Mouse (Mus musculus): ENCODE measurements around the gene Arrdc2. TPM values are rescaled to one million over a fixed set of nuclear protein-coding genes. Genes with fewer than 3 reads are reported as not detected.

The Arrdc2 gene
- polyA plus RNA-seq, 1 experiment from 2014 or later, result 7.2 TPM

- Histone ChIP-seq H3K4me1 (replicated peaks; ENCODE audit: control insufficient read depth, insufficient read depth, low read length) (no peaks in the 10 kb centered on the region), H3K4me2 (replicated peaks) (no peak overlapping the region), H3K27me3 (ENCODE audit: control insufficient read depth, insufficient read depth, low read length) (peaks cover 27% of the 10 kb centered on the region), H3K27ac (no peak overlapping the region), H3K36me3 (replicated peaks; ENCODE audit: control insufficient read depth, insufficient read depth) (no peaks in the 10 kb centered on the region), H3K9ac (no peak overlapping the region), H3K9me3 (ENCODE audit: control insufficient read depth, low read length) (no peaks in the 10 kb centered on the region), H3K4me3 (replicated peaks; ENCODE audit: low read length) (no peak overlapping the region)
- WGBS, result 57% methylated on average over 1 of the region's 1 CpGs
- no peak for ATAC-seq (ENCODE audit: low FRiP score)
- no peak for DNase-seq (ENCODE audit: low spot score)
These were observed 32.2 kb downstream of the Arrdc2 start for GRCm38 (mm10) chr8:70807304-70807703.

GRCm38 (mm10) chr8:70806541-70806940, 33.0 kb downstream of the Arrdc2 start:
- Histone ChIP-seq H3K4me2 (replicated peaks) (no peak overlapping the region), H3K9me3 (ENCODE audit: control insufficient read depth, low read length) (no peaks in the 10 kb centered on the region), H3K36me3 (replicated peaks; ENCODE audit: control insufficient read depth, insufficient read depth) (no peaks in the 10 kb centered on the region), H3K4me3 (replicated peaks; ENCODE audit: low read length) (no peak overlapping the region), H3K27me3 (ENCODE audit: control insufficient read depth, insufficient read depth, low read length) (peaks cover 31% of the 10 kb centered on the region), H3K4me1 (replicated peaks; ENCODE audit: control insufficient read depth, insufficient read depth, low read length) (no peaks in the 10 kb centered on the region), H3K9ac (no peak overlapping the region), H3K27ac (no peak overlapping the region)
- ATAC-seq (ENCODE audit: low FRiP score) (no peak), DNase-seq (ENCODE audit: low spot score) (no peak)
- WGBS, result 79% methylated on average over 4 of the region's 4 CpGs

DNA sequence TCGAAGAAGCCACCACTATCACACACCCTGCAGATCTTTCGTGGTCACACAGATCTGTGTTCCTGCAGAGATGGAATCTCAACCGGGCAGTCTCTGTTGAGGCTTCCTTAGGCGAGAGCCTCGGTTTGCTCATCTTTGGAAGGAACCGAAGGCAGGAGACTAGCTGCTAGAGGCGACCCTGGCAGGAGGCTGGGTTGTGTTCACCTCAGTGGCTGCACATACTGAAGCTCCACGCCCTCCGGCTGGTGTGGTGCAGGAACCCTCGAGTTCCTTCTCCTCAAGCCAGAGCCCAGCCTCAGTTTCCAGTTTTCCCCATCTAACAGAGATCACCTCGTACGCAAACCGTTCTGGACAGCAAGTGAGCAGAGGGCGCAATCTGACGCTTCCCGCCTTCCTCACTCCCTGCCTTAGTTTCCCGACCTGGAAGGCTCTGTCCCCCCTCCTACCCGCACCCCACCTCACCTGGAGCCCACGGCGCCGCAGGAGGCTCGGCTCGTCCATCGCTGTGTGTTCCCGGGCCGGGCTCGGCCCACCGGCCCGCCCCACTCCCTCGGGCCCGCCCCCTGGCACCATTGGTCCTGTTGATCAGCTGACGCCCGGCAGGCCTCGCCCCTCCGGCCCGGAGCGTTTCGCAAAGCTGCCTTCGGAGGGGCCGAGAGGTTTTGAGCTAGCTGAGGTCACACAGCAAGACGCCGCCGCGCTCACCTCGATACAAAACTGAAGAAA, 34.9 kb downstream of the Arrdc2 start, which contains the start of gene Mast3:
TSS of gene Mast3 (minus strand) at position 574 of the 726 bp plus-strand sequence.
- no peak within 1 kb of the TSS for H3K27ac ChIP-seq
- peak within 1 kb of the TSS; percentile 42 for H3K4me3 ChIP-seq (replicated peaks; ENCODE audit: low read length)
- no peaks in the 10 kb centered on the region for H3K4me1 ChIP-seq (replicated peaks; ENCODE audit: control insufficient read depth, insufficient read depth, low read length)
- H3K27me3 ChIP-seq (ENCODE audit: control insufficient read depth, insufficient read depth, low read length), result peaks cover 36% of the 10 kb centered on the region
- WGBS, result 1% methylated on average over 45 of the region's 45 CpGs
- H3K9me3 ChIP-seq (ENCODE audit: control insufficient read depth, low read length), result no peaks in the 10 kb centered on the region
- peak within 1 kb of the TSS; percentile 29 for H3K9ac ChIP-seq
- peak within 1 kb of the TSS; percentile 66 for H3K4me2 ChIP-seq (replicated peaks)
- H3K36me3 ChIP-seq (replicated peaks; ENCODE audit: control insufficient read depth, insufficient read depth), result no peaks in the 10 kb centered on the region
- peak; percentile 67 for DNase-seq (ENCODE audit: low spot score)
- peak; percentile 81 for ATAC-seq (ENCODE audit: low FRiP score)

- Histone ChIP-seq H3K4me3 (replicated peaks; ENCODE audit: low read length) (peak overlapping the region; percentile 42), H3K9ac (peak overlapping the region; percentile 18; the same call in 1 of the 2 replicates), H3K27ac (no peak overlapping the region), H3K9me3 (ENCODE audit: control insufficient read depth, low read length) (no peaks in the 10 kb centered on the region), H3K36me3 (replicated peaks; ENCODE audit: control insufficient read depth, insufficient read depth) (no peaks in the 10 kb centered on the region), H3K27me3 (ENCODE audit: control insufficient read depth, insufficient read depth, low read length) (peaks cover 43% of the 10 kb centered on the region), H3K4me1 (replicated peaks; ENCODE audit: control insufficient read depth, insufficient read depth, low read length) (no peaks in the 10 kb centered on the region), H3K4me2 (replicated peaks) (peak overlapping the region; percentile 66)
- DNase-seq (ENCODE audit: low spot score) (no peak), ATAC-seq (ENCODE audit: low FRiP score) (no peak)
- 2% methylated on average over 38 of the region's 47 CpGs for WGBS
These were observed 35.6 kb downstream of the Arrdc2 start for GRCm38 (mm10) chr8:70803761-70804480.

GRCm38 (mm10) chr8:70802786-70803510, 36.6 kb downstream of the Arrdc2 start:
- WGBS, result 73% methylated on average over 11 of the region's 11 CpGs
- H3K27ac ChIP-seq, result no peak overlapping the region
- no peak overlapping the region for H3K4me3 ChIP-seq (replicated peaks; ENCODE audit: low read length)
- H3K27me3 ChIP-seq (ENCODE audit: control insufficient read depth, insufficient read depth, low read length), result peaks cover 53% of the 10 kb centered on the region
- H3K9me3 ChIP-seq (ENCODE audit: control insufficient read depth, low read length), result no peaks in the 10 kb centered on the region
- ATAC-seq (ENCODE audit: low FRiP score), result no peak
- 0 out of 2 replicates have a peak, but pooled peaks cover 8% of the 10 kb centered on the region for H3K4me1 ChIP-seq (replicated peaks; ENCODE audit: control insufficient read depth, insufficient read depth, low read length)
- no peak for DNase-seq (ENCODE audit: low spot score)
- no peak overlapping the region for H3K9ac ChIP-seq
- H3K4me2 ChIP-seq (replicated peaks), result no peak overlapping the region
- H3K36me3 ChIP-seq (replicated peaks; ENCODE audit: control insufficient read depth, insufficient read depth), result no peaks in the 10 kb centered on the region

DNA sequence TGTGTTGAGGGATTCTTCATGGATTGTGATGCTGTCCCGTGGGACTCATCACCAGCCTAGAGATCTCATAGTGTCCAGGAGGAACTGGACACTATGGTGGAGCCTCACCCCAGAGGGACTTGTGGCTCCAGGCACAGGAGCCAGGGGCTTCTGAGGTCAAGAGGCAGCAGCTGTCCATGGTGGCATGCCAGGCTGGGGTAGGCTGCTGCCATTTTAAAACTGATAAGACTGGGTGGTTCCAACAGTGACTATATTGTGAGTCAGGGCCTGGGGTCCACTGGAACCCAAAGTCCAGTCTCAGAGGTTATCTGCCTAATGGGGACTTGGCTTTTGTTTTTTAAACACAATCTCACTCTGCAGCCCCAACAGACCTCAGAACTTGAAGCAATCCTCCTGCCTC, 37.7 kb downstream of the Arrdc2 start:
- 0 out of 2 replicates have a peak, but pooled peaks cover 12% of the 10 kb centered on the region for H3K4me1 ChIP-seq (replicated peaks; ENCODE audit: control insufficient read depth, insufficient read depth, low read length)
- no peak overlapping the region for H3K27ac ChIP-seq
- no peaks in the 10 kb centered on the region for H3K36me3 ChIP-seq (replicated peaks; ENCODE audit: control insufficient read depth, insufficient read depth)
- no peak overlapping the region for H3K4me3 ChIP-seq (replicated peaks; ENCODE audit: low read length)
- no peak overlapping the region for H3K4me2 ChIP-seq (replicated peaks)
- H3K27me3 ChIP-seq (ENCODE audit: control insufficient read depth, insufficient read depth, low read length), result peaks cover 54% of the 10 kb centered on the region
- WGBS, result 84% methylated on average over 1 of the region's 1 CpGs
- no peak overlapping the region for H3K9ac ChIP-seq
- no peaks in the 10 kb centered on the region for H3K9me3 ChIP-seq (ENCODE audit: control insufficient read depth, low read length)
- DNase-seq (ENCODE audit: low spot score) (no peak), ATAC-seq (ENCODE audit: low FRiP score) (no peak)

- H3K27me3 ChIP-seq (ENCODE audit: control insufficient read depth, insufficient read depth, low read length), result peaks cover 53% of the 10 kb centered on the region
- no peak overlapping the region for H3K27ac ChIP-seq
- H3K4me1 ChIP-seq (replicated peaks; ENCODE audit: control insufficient read depth, insufficient read depth, low read length), result 0 out of 2 replicates have a peak, but pooled peaks cover 16% of the 10 kb centered on the region
- 24% methylated on average over 15 of the region's 15 CpGs for WGBS
- H3K4me2 ChIP-seq (replicated peaks), result no peak overlapping the region
- DNase-seq (ENCODE audit: low spot score), result no peak
- no peak overlapping the region for H3K4me3 ChIP-seq (replicated peaks; ENCODE audit: low read length)
- H3K9ac ChIP-seq, result no peak overlapping the region
- H3K9me3 ChIP-seq (ENCODE audit: control insufficient read depth, low read length), result no peaks in the 10 kb centered on the region
- H3K36me3 ChIP-seq (replicated peaks; ENCODE audit: control insufficient read depth, insufficient read depth), result no peaks in the 10 kb centered on the region
- no peak for ATAC-seq (ENCODE audit: low FRiP score)
These were observed 38.4 kb downstream of the Arrdc2 start for GRCm38 (mm10) chr8:70801156-70801555.

- no peak overlapping the region for H3K4me2 ChIP-seq (replicated peaks)
- WGBS, result 36% methylated on average over 9 of the region's 10 CpGs
- H3K27ac ChIP-seq, result no peak overlapping the region
- ATAC-seq (ENCODE audit: low FRiP score) (no peak), DNase-seq (ENCODE audit: low spot score) (no peak)
- H3K9ac ChIP-seq, result no peak overlapping the region
- H3K36me3 ChIP-seq (replicated peaks; ENCODE audit: control insufficient read depth, insufficient read depth), result no peaks in the 10 kb centered on the region
- no peaks in the 10 kb centered on the region for H3K9me3 ChIP-seq (ENCODE audit: control insufficient read depth, low read length)
- H3K27me3 ChIP-seq (ENCODE audit: control insufficient read depth, insufficient read depth, low read length), result peaks cover 51% of the 10 kb centered on the region
- H3K4me3 ChIP-seq (replicated peaks; ENCODE audit: low read length), result no peak overlapping the region
- 0 out of 2 replicates have a peak, but pooled peaks cover 16% of the 10 kb centered on the region for H3K4me1 ChIP-seq (replicated peaks; ENCODE audit: control insufficient read depth, insufficient read depth, low read length)
These were observed 38.9 kb downstream of the Arrdc2 start for GRCm38 (mm10) chr8:70800648-70801047.

GRCm38 (mm10) chr8:70798281-70798680, 41.2 kb downstream of the Arrdc2 start:
- no peak for ATAC-seq (ENCODE audit: low FRiP score)
- Histone ChIP-seq H3K27me3 (ENCODE audit: control insufficient read depth, insufficient read depth, low read length) (peaks cover 39% of the 10 kb centered on the region), H3K27ac (no peak overlapping the region), H3K4me3 (replicated peaks; ENCODE audit: low read length) (peak overlapping the region; percentile 50), H3K4me1 (replicated peaks; ENCODE audit: control insufficient read depth, insufficient read depth, low read length) (peaks cover 18% of the 10 kb centered on the region), H3K9ac (peak overlapping the region; percentile 68; the same call in 1 of the 2 replicates), H3K9me3 (ENCODE audit: control insufficient read depth, low read length) (no peaks in the 10 kb centered on the region), H3K36me3 (replicated peaks; ENCODE audit: control insufficient read depth, insufficient read depth) (no peaks in the 10 kb centered on the region), H3K4me2 (replicated peaks) (peak overlapping the region; percentile 82)
- 14% methylated on average over 15 of the region's 15 CpGs for WGBS
- DNase-seq (ENCODE audit: low spot score), result no peak
